Mouse (Mus musculus) left cerebral cortex, postnatal 25 days (tissue): Measurements from ENCODE around the gene Krtap4-9. TPM values are rescaled to one million over a fixed set of nuclear protein-coding genes. Genes with fewer than 3 reads are reported as not detected.
"Not testable (repeated sequence)": the region's sequence is repeated elsewhere in the genome, so short reads cannot be mapped to it uniquely, and the experiment has no call there.

ENCODE experiments used
- DNase-seq, 2 experiments: peaks; one replicate each; pipeline ENCODE4 v3.0.0; 2022; ENCODE audit warnings: low spot score in 2 of 2, mixed read lengths in 1 of 2
- intact Hi-C: fragments of 180-260 bp; cut with DNase I; formaldehyde crosslinking; loops from one replicate; pipeline ENCODE4 v1.15.1; 2025
- total RNA-seq, 2 experiments: library from RNA; stranded (reverse); gene quantifications; 2 replicates each; pipeline ENCODE4 v1.2.3; 2021

The Krtap4-9 gene
- not detected for total RNA-seq

GRCm38 (mm10) chr11:99784900-99785299, at the start of gene Krtap4-9:
Gene Krtap4-9, plus strand, starts transcription at chr11:99785200.
- DNase-seq, intact Hi-C loops: not testable (repeated sequence)

GRCm38 (mm10) chr11:99743985-99744384, 41.0 kb upstream of the Krtap4-9 start:
- intact Hi-C loops, result no loop called here

GRCm38 (mm10) chr11:99758877-99759276, 26.1 kb upstream of the Krtap4-9 start:
- intact Hi-C loops, result no loop called here
- DNase-seq, result no peak

More at GRCm38 (mm10) chr11:99743985-99744384, 41.0 kb upstream of the Krtap4-9 start:
- no peak for DNase-seq

DNA sequence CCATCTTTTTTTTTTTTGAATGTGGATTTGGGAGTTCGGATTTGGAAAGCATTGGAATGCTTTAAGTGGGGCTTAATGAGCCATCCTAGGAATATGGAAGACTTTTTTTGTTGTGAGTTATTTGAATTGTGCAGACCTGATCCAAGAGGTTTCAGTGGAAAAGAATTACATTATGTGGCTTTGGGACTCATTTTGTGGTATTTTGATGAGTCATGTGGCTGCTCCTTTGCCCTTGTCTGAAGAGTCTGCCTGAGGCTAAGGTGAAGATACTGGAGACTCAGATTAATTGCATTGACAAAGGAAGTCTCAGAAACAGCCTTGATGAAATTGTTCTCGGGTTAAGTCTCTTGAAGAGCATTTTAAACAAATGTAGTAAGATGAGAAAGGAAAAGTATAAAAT, 16.6 kb upstream of the Krtap4-9 start:
- intact Hi-C loops, result no loop called here
- no peak for DNase-seq

DNA sequence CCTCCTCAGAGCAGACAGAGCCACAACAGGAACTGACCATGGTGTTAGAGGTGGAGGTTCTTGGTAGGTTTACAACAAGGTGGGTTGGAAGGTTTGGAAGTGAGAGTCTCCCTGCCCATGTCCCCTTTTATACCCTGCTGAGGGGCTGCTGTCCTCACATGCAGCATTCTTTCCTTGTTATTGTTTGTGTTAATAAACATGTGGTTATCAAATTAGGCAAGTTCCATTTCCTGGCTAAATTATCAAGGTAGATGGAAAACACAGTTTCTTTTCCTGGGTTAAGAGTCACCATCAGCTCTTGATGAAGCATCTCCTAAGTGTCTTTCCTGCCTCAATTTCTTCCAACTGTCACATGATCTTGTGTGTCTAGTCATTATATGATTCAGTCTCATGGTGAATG, 12.2 kb upstream of the Krtap4-9 start, which contains the start of gene Gm11595:
Gm11595 (minus strand) TSS at position 101 of the 400 bp plus-strand sequence.
- intact Hi-C loops, DNase-seq: not testable (repeated sequence)

- intact Hi-C loops, result no loop called here
- no peak for DNase-seq
Observed at GRCm38 (mm10) chr11:99778401-99778800, 6.6 kb upstream of the Krtap4-9 start.

- intact Hi-C loops, result no loop called here
- no peak for DNase-seq
Observed at GRCm38 (mm10) chr11:99780604-99781003, 4.4 kb upstream of the Krtap4-9 start, which contains the start of gene Krtap4-8. Gene Krtap4-8, minus strand, starts transcription at chr11:99780704.

- intact Hi-C loops, result no loop called here
- DNase-seq, result no peak
Observed at GRCm38 (mm10) chr11:99793367-99793766, 8.4 kb downstream of the Krtap4-9 start, which contains the start of gene Gm11596. Gene Gm11596, minus strand, starts transcription at chr11:99793467.

DNA sequence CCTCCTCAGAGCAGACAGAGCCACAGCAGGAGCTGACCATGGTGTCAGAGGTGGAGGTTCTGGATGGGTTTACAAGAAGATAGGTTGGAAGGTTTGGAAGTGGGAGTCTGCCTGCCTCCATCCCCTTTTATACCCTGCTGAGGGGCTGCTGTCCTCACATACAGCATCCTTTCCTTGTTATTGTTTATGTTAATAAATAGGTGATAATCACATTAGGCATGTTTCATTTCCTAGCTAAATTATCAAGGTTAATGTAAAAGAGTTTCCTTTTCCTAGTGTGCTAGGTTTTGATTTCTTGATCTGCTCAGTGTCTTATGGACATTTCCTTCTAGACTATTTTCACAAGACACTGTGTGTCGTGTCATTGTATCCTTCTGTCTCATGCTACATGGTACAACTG, 13.8 kb downstream of the Krtap4-9 start, which contains the start of gene Gm11569:
Gm11569 (minus strand) TSS at position 101 of the 400 bp plus-strand sequence.
- intact Hi-C loops, DNase-seq: not testable (repeated sequence)

- DNase-seq, intact Hi-C loops: not testable (repeated sequence)
Observed at GRCm38 (mm10) chr11:99804346-99804745, 19.3 kb downstream of the Krtap4-9 start, which contains the start of gene Gm11554. Gene Gm11554, minus strand, starts transcription at chr11:99804446.

DNA sequence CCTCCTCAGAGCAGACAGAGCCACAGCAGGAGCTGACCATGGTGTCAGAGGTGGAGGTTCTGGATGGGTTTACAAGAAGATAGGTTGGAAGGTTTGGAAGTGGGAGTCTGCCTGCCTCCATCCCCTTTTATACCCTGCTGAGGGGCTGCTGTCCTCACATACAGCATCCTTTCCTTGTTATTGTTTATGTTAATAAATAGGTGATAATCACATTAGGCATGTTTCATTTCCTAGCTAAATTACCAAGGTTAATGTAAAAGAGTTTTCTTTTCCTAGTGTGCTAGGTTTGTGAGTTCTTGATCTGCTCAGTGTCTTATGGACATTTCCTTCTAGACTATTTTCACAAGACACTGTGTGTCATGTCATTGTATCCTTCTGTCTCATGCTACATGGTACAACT, 24.8 kb downstream of the Krtap4-9 start, which contains the start of gene Krtap4-13:
Krtap4-13 (minus strand) TSS at position 101 of the 400 bp plus-strand sequence.
- intact Hi-C loops, result not testable (repeated sequence)

GRCm38 (mm10) chr11:99815566-99815965, 30.6 kb downstream of the Krtap4-9 start, which contains the start of gene Gm11564:
Gene Gm11564, minus strand, starts transcription at chr11:99815666.
- intact Hi-C loops, DNase-seq: not testable (repeated sequence)

More for the DNA sequence above, 24.8 kb downstream of the Krtap4-9 start, which contains the start of gene Krtap4-13:
- DNase-seq, result not testable (repeated sequence)

Other genes with a start within 250 kb of the Krtap4-9 start
- not detected for gene Krt40, start 242.0 kb upstream of the Krtap4-9 start, total RNA-seq
- not detected for gene Krtap3-3, start 234.3 kb upstream of the Krtap4-9 start, total RNA-seq
- gene Krtap3-2, start 228.3 kb upstream of the Krtap4-9 start, total RNA-seq, result not detected
- not detected for gene Gm11939, start 225.7 kb upstream of the Krtap4-9 start, total RNA-seq
- gene Krtap3-1, start 218.6 kb upstream of the Krtap4-9 start, total RNA-seq, result not detected
- gene Krtap1-5, start 204.2 kb upstream of the Krtap4-9 start, total RNA-seq, result not detected
- not detected for gene Krtap1-4, start 201.5 kb upstream of the Krtap4-9 start, total RNA-seq
- not detected for gene Krtap1-3, start 193.9 kb upstream of the Krtap4-9 start, total RNA-seq
- gene Krtap9-3, start 187.1 kb upstream of the Krtap4-9 start, total RNA-seq, result not detected
- gene Gm11938, start 181.9 kb upstream of the Krtap4-9 start, total RNA-seq, result not detected
- not detected for gene Gm11937, start 175.0 kb upstream of the Krtap4-9 start, total RNA-seq
- not detected for gene Krtap2-4, start 170.4 kb upstream of the Krtap4-9 start, total RNA-seq
- gene Gm11562, start 164.8 kb upstream of the Krtap4-9 start, total RNA-seq, result not detected
- not detected for gene Krtap4-1, start 157.0 kb upstream of the Krtap4-9 start, total RNA-seq
- not detected for gene Krtap4-2, start 150.1 kb upstream of the Krtap4-9 start, total RNA-seq
- not detected for gene Krtap4-7, start 141.1 kb upstream of the Krtap4-9 start, total RNA-seq
- not detected for gene Gm11555, start 135.0 kb upstream of the Krtap4-9 start, total RNA-seq
- not detected for gene Gm11563, start 126.2 kb upstream of the Krtap4-9 start, total RNA-seq
- not detected for gene Krtap4-6, start 119.2 kb upstream of the Krtap4-9 start, total RNA-seq
- gene Gm14190, start 94.5 kb upstream of the Krtap4-9 start, total RNA-seq, result not detected
- not detected for gene Gm14180, start 50.9 kb upstream of the Krtap4-9 start, total RNA-seq
- not detected for gene Gm11595, start 12.3 kb upstream of the Krtap4-9 start, total RNA-seq
- not detected for gene Krtap4-8, start 4.5 kb upstream of the Krtap4-9 start, total RNA-seq
- gene Gm11596, start 8.3 kb downstream of the Krtap4-9 start, total RNA-seq, result not detected
- not detected for gene Gm11569, start 13.7 kb downstream of the Krtap4-9 start, total RNA-seq
- not detected for gene Gm11554, start 19.2 kb downstream of the Krtap4-9 start, total RNA-seq
- gene Krtap4-13, start 24.7 kb downstream of the Krtap4-9 start, total RNA-seq, result not detected
- gene Gm11564, start 30.5 kb downstream of the Krtap4-9 start, total RNA-seq, result not detected
- not detected for gene 2300003K06Rik, start 52.9 kb downstream of the Krtap4-9 start, total RNA-seq
- gene Krtap4-16, start 66.4 kb downstream of the Krtap4-9 start, total RNA-seq, result not detected
- gene Gm11568, start 72.7 kb downstream of the Krtap4-9 start, total RNA-seq, result not detected
- not detected for gene Gm11559, start 79.3 kb downstream of the Krtap4-9 start, total RNA-seq
- gene Krtap9-1, start 88.2 kb downstream of the Krtap4-9 start, total RNA-seq, result not detected
- not detected for gene Gm11567, start 94.0 kb downstream of the Krtap4-9 start, total RNA-seq
- not detected for gene Krtap31-1, start 122.7 kb downstream of the Krtap4-9 start, total RNA-seq
- not detected for gene Gm11565, start 129.6 kb downstream of the Krtap4-9 start, total RNA-seq
- not detected for gene Krtap31-2, start 151.1 kb downstream of the Krtap4-9 start, total RNA-seq
- not detected for gene Krtap9-5, start 163.3 kb downstream of the Krtap4-9 start, total RNA-seq
- gene Krtap29-1, start 193.9 kb downstream of the Krtap4-9 start, total RNA-seq, result not detected
- not detected for gene Krtap16-1, start 201.4 kb downstream of the Krtap4-9 start, total RNA-seq
- not detected for gene Krtap17-1, start 208.8 kb downstream of the Krtap4-9 start, total RNA-seq
- gene Krt33a, start 231.0 kb downstream of the Krtap4-9 start, total RNA-seq, result not detected
- not detected for gene Krt33b, start 244.7 kb downstream of the Krtap4-9 start, total RNA-seq